Mouse (Mus musculus): ENCODE measurements at regions not wholly inside any gene's neighbourhood (a gene's known extent, or its start where the extent isn't known, plus 50 kb on each side); places are given as distances from the start of the nearest gene placed in this dataset.

GRCm38 (mm10) chr4:106209975-106210374, 106.0 kb upstream of the Usp24 start:
- TF ChIP-seq ZNF384 (IDR thresholded peaks at IDR 0.05; ENCODE audit: low read depth, low read length) (no peak), HCFC1 (IDR thresholded peaks at IDR 0.05; ENCODE audit: borderline replicate concordance, insufficient read depth, low read length) (no peak), CHD2 (IDR thresholded peaks at IDR 0.05; ENCODE audit: low read depth, low read length) (no peak)
